Mouse (Mus musculus) CH12.LX (cell line): ENCODE results near the gene Fam173a. TPM values are rescaled to one million over a fixed set of nuclear protein-coding genes. Genes with fewer than 3 reads are reported as not detected.

Experiments used
- DNase-seq: peaks from one replicate; pipeline ENCODE4 v3.0.0-alpha.2; 2013; ENCODE audit errors: extremely low read depth
- H3K27ac ChIP-seq: 2 replicates; pipeline ENCODE4 v1.5.1; 2012; ENCODE audit warnings: low read depth, mild to moderate bottlenecking, control low read depth, moderate library complexity; ENCODE audit not compliant: insufficient read depth
- H3K27me3 ChIP-seq: replicated peaks from 2 replicates; pipeline ENCODE3; 2012; ENCODE audit warnings: inconsistent platforms
- H3K36me3 ChIP-seq, 2 experiments: replicated peaks in 1 of 2; 2 replicates each; pipeline versions ENCODE3 to v1.6.1; 2012; ENCODE audit warnings: inconsistent platforms in 1 of 2, low read length in 1 of 2, mild to moderate bottlenecking in 1 of 2, mixed read lengths in 1 of 2, moderate library complexity in 1 of 2; ENCODE audit not compliant: control insufficient read depth in 1 of 2, insufficient read depth in 1 of 2
- H3K4me1 ChIP-seq, 2 experiments: 2 replicates each; pipeline ENCODE4 v1.6.1; 2012; ENCODE audit warnings: inconsistent platforms in 1 of 2, moderate library complexity in 1 of 2; ENCODE audit not compliant: insufficient read depth in 2 of 2, control insufficient read depth in 1 of 2
- H3K4me2 ChIP-seq: 2 replicates; pipeline ENCODE4 v1.6.1; 2012; ENCODE audit warnings: low read depth, mild to moderate bottlenecking, control low read depth; ENCODE audit not compliant: poor library complexity, insufficient read depth, severe bottlenecking
- H3K4me3 ChIP-seq, 3 experiments: fragments of 150-350 bp in 1 of 3; sonication (generic) in 1 of 3; replicated peaks in 1 of 3; 2 replicates each; pipeline versions ENCODE3 to v1.5.1; 2011 to 2012; ENCODE audit warnings: low read depth in 2 of 3, low read length in 2 of 3, mild to moderate bottlenecking in 2 of 3, moderate library complexity in 2 of 3, control low read depth in 1 of 3, improper control_type of control experiment in 1 of 3, inconsistent platforms in 1 of 3, mixed read lengths in 1 of 3; ENCODE audit not compliant: poor library complexity in 1 of 3
- H3K79me2 ChIP-seq: replicated peaks from 2 replicates; pipeline ENCODE4 v1.6.1; 2012; ENCODE audit warnings: mild to moderate bottlenecking, moderate library complexity; ENCODE audit not compliant: control insufficient read depth, poor library complexity, insufficient read depth, severe bottlenecking; ENCODE audit errors: extremely low read depth
- H3K9ac ChIP-seq: 2 replicates; pipeline ENCODE4 v1.6.1; 2012; ENCODE audit warnings: low read depth, mild to moderate bottlenecking, control low read depth, moderate library complexity; ENCODE audit not compliant: insufficient read depth
- H3K9me3 ChIP-seq: replicated peaks from 2 replicates; pipeline ENCODE3; 2012; ENCODE audit warnings: low read length, inconsistent platforms, mixed read lengths
- CHD2 ChIP-seq: IDR thresholded peaks from 2 replicates; pipeline ENCODE4 v1.6.1; 2011; ENCODE audit warnings: low read length, improper control_type of control experiment
- CTCF ChIP-seq, 2 experiments: IDR thresholded peaks in 1 of 2; conservative IDR thresholded peaks in 1 of 2; 2 replicates each; pipeline ENCODE4 v1.5.1; 2011 to 2012; ENCODE audit warnings: low read depth in 2 of 2, low read length in 2 of 2, improper control_type of control experiment in 1 of 2, inconsistent platforms in 1 of 2, mild to moderate bottlenecking in 1 of 2, moderate library complexity in 1 of 2
- ELF1 ChIP-seq: IDR thresholded peaks from 2 replicates; pipeline ENCODE4 v1.6.1; 2014; ENCODE audit warnings: low read depth, mild to moderate bottlenecking, inconsistent platforms, low read length, improper control_type of control experiment
- EP300 ChIP-seq: IDR thresholded peaks from 2 replicates; pipeline ENCODE4 v1.6.1; 2011; ENCODE audit warnings: low read length, improper control_type of control experiment
- JUN ChIP-seq: IDR thresholded peaks from 2 replicates; pipeline ENCODE4 v1.6.1; 2011; ENCODE audit warnings: low read depth, mild to moderate bottlenecking, low read length, improper control_type of control experiment, moderate library complexity; ENCODE audit not compliant: insufficient read depth
- KAT2A ChIP-seq: IDR thresholded peaks from 2 replicates; pipeline ENCODE4 v1.6.1; 2012; ENCODE audit warnings: low read length, improper control_type of control experiment, inconsistent platforms; ENCODE audit not compliant: insufficient replicate concordance
- MAZ ChIP-seq: IDR thresholded peaks from 2 replicates; pipeline ENCODE4 v1.6.1; 2012; ENCODE audit warnings: low read depth, mild to moderate bottlenecking, inconsistent platforms, low read length, improper control_type of control experiment, moderate library complexity
- MXI1 ChIP-seq: IDR thresholded peaks from 2 replicates; pipeline ENCODE4 v1.6.1; 2011; ENCODE audit warnings: mild to moderate bottlenecking, low read depth, low read length, improper control_type of control experiment
- MYC ChIP-seq: IDR thresholded peaks from 2 replicates; pipeline ENCODE4 v1.6.1; 2011; ENCODE audit warnings: low read depth, mild to moderate bottlenecking, improper control_type of control experiment, low read length
- SIN3A ChIP-seq: IDR thresholded peaks from 2 replicates; pipeline ENCODE4 v1.6.1; 2012; ENCODE audit warnings: low read length, improper control_type of control experiment, inconsistent platforms
- UBTF ChIP-seq: IDR thresholded peaks from 2 replicates; pipeline ENCODE4 v1.6.1; 2012; ENCODE audit warnings: low read depth, mild to moderate bottlenecking, inconsistent platforms, low read length, improper control_type of control experiment, moderate library complexity
- USF1 ChIP-seq: IDR thresholded peaks from 2 replicates; pipeline ENCODE4 v1.6.1; 2014; ENCODE audit warnings: low read depth, mild to moderate bottlenecking, inconsistent platforms, low read length, improper control_type of control experiment
- ZC3H11A ChIP-seq: IDR thresholded peaks from 2 replicates; pipeline ENCODE4 v1.6.1; 2012; ENCODE audit warnings: low read depth, mild to moderate bottlenecking, inconsistent platforms, low read length, improper control_type of control experiment
- dilution Hi-C: fragments of 300-500 bp; cut with MboI; formaldehyde crosslinking; loops from 2 replicates; pipeline ENCODE4 v1.14.3; 2020; ENCODE audit warnings: low sequenced_read_pairs; ENCODE audit not compliant: extremely low pct_unique_long_range_greater_than_20kb, extremely low pct_ligation_motif_present
- in situ Hi-C: fragments of 300-500 bp; cut with MboI; formaldehyde crosslinking; loops from 3 replicates; pipeline ENCODE4 v1.14.3; 2019; ENCODE audit warnings: low sequenced_read_pairs, low pct_ligation_motif_present, low pct_unique_long_range_greater_than_20kb, mixed read lengths
- polyA plus RNA-seq: library from polyadenylated mRNA; unstranded; fragments of >175 nt; gene quantifications from 2 replicates; pipeline ENCODE4 v1.2.1, GENCODE M21; 2012; ENCODE audit warnings: low read depth; ENCODE audit not compliant: insufficient read length
- total RNA-seq, 2 experiments: library from RNA; depleted of rRNA; stranded (reverse); fragments of 300-350 nt in 1 of 2; fragments of >200 nt in 1 of 2; gene quantifications; 2 replicates each; pipeline ENCODE4 v1.2.3; 2012 to 2014

The Fam173a gene
- total and polyA plus RNA-seq, 3 experiments = 25.5 to 68.3 (median 25.5) TPM

DNA sequence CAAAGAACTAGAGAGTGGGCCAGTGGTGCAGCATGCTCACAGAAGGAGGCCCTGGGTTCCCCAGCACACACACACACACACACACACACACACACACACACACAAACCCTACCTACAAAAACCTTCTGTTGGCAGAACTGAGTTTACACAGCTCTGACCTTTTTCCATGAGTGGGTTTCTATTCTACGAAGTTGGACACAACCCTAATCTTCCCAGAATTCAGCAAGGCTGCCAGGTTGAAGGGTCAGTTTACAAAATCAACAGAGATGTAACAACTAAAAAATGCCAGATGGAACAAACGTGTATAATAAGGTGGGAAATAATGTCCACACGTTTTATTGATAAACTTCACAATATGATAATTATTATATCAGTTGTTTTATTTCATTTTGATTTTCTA, 35.0 kb downstream of the Fam173a start:
- no peak for DNase-seq
- Histone ChIP-seq H3K79me2 (no peaks in the 10 kb centered on the region), H3K36me3 (no peaks in the 10 kb centered on the region), H3K9me3 (no peaks in the 10 kb centered on the region), H3K4me1 (no peaks in the 10 kb centered on the region), H3K4me2 (no peak overlapping the region), H3K4me3 (no peak overlapping the region), H3K27me3 (peaks cover 97% of the 10 kb centered on the region), H3K27ac (no peak overlapping the region), H3K9ac (no peak overlapping the region)
- dilution Hi-C loops = no loop called here
- in situ Hi-C loops = no loop called here
- TF ChIP-seq MAZ = no peak
- no peak for TF ChIP-seq EP300
- no peak for TF ChIP-seq KAT2A
- no peak for TF ChIP-seq MYC
- TF ChIP-seq JUN = no peak
- TF ChIP-seq MXI1 = no peak
- TF ChIP-seq CHD2 = no peak

DNA sequence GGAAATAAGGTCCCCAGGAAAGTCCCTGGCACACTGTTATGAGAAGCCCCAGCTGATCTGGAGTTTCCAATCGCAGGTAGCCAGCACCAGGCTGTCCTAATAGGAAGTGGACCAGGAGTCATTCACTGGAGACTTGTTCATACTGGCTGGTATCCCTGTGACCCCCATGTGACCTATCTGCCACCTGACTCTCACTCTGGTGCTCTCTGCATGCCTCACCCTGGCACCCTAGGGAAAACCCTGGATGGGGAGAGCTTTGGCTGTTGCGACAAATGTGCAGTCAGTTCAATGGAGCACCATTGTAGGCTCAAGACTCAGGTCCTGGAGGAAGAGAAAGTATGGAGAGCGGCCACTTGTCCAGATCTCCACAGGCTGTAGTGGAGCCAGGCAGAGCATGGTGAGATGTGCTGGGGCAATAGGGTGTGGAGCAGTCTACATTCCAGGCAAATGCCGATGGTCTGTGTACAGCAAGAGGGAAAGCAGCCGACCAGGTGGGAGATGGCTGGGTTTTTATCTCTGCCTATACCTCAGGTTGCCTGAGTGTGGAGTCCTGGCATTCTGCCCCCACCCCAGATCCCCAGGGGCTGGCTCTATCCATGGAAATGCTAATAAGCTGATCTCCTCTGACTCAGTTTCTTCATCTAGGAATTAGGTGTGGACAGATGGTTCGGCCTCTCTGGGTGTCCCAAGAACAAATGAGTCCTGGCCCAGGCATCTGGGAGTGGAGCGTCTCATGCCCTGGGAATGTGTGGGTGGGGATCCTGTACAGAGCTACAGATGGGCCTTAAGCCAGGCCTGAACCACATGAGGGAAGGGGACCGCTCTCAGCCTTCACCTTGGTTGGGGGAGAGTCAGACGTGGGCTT, 36.1 kb downstream of the Fam173a start:
- in situ Hi-C loops (no loop called here), dilution Hi-C loops (no loop called here)
- Histone ChIP-seq H3K4me1 (no peaks in the 10 kb centered on the region), H3K4me3 (no peak overlapping the region), H3K27ac (no peak overlapping the region), H3K79me2 (no peaks in the 10 kb centered on the region), H3K9ac (no peak overlapping the region), H3K9me3 (no peaks in the 10 kb centered on the region), H3K36me3 (no peaks in the 10 kb centered on the region), H3K4me2 (no peak overlapping the region), H3K27me3 (peaks cover 97% of the 10 kb centered on the region)
- no peak for DNase-seq
- no peak for TF ChIP-seq UBTF
- no peak for TF ChIP-seq ELF1
- no peak for TF ChIP-seq MXI1
- TF ChIP-seq SIN3A = no peak
- no peak for TF ChIP-seq CTCF (conservative IDR thresholded peaks at IDR 0.05 in 1 of 2, IDR thresholded peaks at IDR 0.05 in 1 of 2; ENCODE audit: low read depth in 2 of 2, low read length in 2 of 2)
- TF ChIP-seq ZC3H11A = no peak
- no peak for TF ChIP-seq USF1
